Mouse (Mus musculus): ENCODE measurements around the gene Sfxn3.
A peak's percentile ranks its signal among the peaks of the same experiment; 100 is the strongest.

Gene Sfxn3

DNA sequence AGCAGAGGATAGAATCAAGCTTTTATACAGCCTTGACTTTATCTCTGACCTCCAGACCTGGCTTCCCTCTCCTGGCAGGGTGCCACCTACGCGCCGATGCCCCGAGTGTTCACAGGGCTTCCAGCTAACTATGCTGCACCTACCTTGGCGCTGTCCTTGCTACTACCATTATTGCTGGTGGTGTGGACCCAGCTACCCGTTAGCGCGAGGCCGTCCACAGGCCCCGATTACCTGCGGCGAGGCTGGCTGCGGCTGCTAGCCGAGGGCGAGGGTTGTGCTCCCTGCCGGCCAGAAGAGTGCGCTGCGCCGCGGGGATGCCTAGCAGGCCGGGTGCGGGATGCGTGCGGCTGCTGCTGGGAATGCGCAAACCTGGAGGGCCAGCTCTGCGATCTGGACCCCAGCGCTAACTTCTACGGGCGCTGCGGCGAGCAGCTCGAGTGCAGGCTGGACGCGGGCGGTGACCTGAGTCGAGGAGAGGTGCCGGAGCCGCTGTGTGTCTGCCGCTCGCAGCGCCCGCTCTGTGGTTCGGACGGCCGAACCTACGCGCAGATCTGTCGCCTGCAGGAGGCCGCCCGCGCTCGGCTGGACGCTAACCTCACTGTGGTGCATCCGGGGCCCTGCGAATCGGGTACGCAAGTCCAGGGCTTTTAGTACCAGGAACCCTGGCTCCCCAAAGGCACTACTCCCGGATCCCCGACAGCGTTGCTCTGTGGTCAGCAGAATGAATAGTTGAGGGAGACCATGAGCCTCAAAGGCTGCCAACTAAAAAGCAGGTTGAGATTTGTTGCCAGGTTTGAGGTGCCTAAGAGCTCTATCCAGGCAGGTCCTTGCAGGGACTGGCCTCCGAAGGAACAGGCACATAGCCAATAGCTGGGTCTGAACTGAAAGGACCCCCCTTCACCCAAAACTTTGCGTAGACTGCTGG is 29.5 kb downstream of the Sfxn3 start:
- peak; percentile 82 for DNase-seq

DNA sequence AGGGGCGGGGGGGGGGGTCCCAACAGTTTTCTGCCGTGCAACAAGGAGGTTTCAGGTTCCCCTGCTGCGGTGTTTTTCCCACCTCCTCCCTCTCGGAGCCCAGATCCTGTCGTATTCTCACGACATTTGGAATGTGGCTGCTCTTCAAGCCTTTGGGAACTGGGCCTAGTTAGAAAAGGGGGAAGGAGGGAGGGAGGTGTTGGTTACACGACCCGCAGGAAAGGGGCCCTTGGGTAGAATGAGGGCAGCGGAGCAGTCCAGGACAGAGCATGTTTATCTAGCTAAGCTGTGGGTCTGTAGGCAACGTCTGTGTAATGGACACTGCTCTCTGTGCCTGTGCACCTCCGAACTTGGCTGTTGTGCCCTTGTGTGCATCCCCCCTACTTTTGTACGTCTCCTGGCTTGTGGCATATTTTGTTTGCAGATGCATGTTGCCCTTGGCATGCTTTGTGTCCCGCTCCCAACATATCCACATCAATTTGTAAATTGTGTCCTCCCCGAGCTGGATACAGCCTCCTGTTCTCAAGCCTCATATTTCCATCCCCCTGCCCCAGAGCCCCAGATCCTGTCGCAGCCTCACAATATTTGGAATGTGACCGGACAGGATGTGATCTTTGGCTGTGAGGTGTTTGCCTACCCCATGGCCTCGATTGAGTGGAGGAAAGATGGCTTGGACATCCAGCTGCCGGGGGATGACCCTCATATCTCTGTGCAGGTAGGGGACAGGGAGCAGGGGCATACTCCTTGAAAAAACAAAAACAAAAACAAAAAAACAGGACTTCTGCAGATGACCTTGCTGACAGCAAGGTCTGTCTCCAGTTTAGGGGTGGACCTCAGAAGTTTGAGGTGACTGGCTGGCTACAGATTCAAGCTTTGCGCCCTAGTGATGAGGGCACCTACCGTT is 30.7 kb downstream of the Sfxn3 start:
- peak; percentile 57 for DNase-seq

DNA sequence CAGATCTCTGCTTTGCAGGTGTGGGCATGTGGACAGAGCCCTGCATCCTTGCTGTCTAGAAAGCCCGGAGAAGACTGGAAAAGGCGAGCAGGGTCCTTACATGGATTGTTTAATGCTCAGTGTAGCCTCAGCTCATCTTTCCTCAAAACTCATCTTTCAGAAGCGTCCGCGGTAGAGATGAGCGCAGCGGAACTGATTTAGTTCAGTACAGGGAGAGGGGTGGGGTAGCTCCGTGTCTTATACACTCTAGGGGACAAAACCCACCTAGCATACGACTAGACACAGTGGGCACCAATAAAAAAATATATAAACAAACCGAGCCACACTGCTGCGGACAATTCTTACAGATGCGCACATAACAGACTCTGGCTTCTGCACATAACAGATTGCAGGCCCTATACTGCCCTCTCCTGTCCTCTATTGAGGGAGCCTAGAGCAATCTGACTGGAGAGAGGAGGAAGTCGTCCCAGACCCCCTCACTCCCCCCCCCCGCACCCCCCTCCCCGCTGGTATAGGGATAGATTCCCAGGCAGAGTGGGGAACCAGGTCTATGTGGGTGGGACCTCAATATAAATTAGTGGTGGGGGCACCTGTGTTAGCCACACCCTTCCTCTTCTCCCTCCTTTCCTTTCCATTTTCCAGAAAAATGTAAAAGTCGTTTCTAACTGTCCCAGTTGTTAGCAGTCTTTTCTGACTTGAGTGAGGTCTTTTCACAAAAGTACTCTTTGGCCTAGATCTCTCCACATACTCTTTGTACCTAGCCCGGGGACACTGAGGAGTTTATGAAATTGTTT is 31.9 kb downstream of the Sfxn3 start:
- peak; percentile 52 for DNase-seq

DNA sequence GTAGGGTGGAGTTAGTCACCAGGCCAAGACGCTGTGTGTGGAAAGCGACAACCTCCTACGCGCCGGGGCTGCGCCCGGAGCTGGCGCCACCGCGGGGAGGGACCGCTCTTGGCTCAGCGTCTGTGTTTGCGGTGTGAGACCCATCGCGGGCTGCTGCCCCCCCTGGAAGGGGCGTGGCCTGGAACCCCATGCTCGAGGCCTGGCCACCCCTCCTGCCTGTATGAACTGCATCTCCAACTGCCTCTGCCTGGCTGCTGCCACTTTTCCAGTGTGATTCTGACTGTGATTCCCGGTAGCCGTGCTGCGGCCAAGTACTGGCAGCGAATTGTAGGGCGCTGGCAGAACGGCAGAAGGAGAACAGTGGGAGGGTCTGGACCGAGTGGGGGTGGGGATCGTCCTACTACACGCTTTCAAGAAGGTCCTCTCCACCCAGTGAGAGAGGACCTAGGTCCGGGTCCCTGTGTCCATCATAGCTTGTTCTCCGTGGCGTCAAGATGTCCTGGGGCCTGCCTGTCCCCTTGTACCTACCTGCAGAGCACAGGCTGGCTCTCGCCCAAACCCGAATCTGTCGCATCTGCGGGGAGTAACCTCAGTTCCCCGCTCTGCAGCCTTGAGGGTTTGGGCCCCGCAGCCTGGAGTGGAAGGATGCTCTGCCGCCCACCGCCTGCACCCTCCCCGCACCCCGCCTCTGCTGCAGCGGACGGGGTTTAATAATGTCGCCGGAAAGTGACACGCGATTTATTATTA is 32.6 kb downstream of the Sfxn3 start:
- peak; percentile 88 for DNase-seq

DNA sequence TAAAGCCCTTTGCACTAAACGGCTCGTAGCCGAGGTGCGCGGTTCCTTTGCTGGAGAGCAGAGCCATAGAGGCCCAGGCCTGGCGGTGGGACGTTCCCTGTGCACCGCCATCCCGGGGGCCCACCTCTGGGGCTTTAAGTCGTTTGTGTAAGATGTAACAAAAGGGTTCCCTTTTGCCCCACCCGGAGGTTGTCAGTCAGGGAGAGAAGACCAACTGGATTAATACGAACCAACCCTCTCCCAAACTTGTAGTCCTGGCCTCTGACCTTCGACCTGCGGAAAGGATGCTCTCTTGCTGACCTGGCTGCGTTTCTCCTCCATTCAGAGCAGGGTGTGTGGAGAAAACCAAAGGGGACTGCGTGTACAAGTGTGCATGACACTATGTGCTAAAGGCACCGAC is 33.4 kb downstream of the Sfxn3 start:
- DNase-seq = peak; percentile 60

DNA sequence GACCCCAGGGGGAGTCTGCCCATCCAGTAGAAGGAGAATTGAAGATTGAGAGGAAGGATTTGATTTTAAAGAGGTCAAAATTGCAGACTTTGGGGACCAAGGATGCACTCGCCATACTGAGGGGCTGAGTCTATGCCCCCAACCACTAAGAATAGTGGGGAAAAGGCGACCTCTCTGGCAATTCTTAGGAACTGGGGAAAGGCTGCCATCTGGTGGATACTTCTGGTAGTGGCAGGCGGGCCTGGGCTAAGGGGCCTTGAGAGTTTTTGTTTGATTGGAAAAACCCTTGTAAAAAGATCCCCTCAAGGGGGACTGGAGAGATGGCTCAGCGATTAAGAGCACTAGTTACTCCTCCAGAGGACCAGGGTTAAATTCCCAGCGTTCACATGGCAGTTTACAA is 34.0 kb downstream of the Sfxn3 start:
- peak; percentile 72 for DNase-seq

DNA sequence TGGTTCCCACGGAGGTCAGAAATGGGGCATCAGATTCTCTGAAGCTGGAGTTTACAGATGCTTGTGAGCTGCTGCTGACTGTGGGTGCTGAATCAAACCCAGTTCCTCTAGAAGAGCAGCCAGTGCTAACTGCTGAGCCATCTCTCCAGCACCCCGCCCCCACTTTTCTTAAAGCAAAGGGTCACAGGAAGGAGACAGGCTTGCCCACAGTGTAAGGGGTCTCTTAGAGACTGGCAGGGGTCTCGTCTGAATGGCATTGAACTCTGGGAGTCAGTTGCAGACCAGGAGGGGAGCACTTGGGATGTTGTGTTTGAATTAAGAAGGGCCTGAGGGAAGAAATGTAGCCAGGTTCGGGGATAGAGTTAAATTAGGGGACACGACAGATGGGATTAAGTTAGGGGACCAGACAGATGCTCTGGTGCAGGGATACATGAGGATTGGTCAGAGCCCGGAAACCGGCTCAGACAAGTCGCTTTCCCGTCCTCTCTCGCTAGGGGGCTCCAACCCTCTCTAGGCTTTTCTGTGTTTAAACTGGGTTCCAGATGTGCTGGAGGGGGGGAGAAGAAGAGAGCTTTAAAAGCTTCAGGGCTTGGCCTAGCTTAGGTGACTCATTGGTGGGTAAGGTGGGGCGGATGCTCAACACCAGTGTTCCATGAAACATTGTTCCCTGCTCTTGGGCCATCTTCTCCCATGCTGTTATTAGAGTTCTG is 34.7 kb downstream of the Sfxn3 start:
- DNase-seq = peak; percentile 54

DNA sequence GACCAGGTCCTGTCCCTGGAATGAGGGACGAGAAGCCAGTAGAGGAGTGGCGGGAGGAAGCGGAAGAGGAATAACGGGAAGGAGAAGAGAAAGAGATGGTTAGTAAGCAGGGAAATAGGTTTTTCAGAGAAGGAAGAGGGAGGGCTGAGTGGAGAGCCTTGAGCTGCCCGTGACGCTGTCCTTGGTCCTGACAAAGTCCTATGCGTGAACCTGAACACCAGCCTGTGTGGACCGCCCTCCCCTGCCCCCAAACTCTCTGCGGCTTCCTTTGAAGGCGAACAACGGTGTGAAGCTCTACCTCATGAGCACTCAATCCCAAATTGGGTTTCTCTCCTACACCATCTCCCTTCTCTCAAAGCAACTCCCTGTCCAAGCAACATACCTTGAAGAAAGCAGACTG is 50.6 kb downstream of the Sfxn3 start:
- no peak for DNase-seq

DNA sequence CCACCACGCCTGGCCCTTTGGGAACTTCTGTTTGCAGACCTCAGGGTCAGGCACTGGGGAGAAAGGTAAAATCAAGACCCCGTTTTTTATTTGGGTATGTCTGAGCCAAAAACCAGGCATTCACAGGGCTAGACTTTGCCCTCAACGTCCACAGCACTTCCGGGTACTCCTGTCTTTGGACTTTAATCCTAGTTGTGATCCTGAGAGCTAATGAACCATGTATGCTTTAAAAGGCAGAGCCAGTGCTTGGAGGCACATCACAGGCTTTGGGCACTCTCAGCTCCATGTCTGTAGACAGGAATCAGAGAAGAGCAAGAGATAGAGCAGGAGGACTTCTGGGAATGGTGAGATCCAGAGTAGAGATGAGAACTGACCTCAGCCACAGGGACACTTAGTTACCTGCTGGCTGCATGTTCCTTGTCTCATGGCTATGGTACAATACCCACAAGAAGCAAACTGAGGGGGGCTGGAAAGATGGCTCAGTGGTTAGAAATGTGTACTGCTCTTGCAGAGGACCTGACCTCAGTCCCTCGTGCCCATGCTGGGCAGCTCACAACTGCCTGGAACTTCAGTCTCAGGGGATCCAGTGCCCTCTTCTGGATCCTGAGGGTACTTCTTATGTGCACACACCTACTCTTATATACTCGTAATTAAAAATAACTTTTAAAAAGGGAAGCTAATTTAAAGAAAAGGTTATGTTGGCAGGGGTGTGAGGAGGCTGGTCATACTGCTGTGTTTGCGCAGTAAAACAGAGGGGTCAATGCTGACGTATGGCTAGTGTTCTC is 53.4 kb downstream of the Sfxn3 start:
- DNase-seq = no peak

DNA sequence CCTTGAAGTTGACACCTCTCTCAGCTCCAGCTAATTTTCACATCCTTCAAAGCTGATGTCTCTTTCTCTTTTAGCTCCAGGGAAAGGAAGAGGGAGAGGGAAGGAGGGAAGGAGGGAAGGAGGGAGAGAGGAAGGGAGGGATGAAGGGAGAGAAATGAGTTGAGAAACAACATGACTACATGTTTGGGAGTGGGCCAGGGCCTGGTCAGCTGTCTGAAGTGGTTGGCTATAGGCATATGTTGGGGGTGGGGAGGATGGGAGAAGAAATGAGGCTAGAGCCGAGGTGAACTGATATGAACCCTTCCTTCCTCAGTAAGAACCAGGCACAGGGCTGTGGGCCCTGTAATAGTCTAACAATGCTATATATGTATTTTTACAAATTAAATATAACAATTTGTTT is 58.3 kb downstream of the Sfxn3 start:
- DNase-seq = no peak
